Mouse (Mus musculus) midbrain, postnatal 0 days (tissue): ENCODE data around the gene Ctsh. TPM values are rescaled to one million over a fixed set of nuclear protein-coding genes. Genes with fewer than 3 reads are reported as not detected.
"Not testable (repeated sequence)": the region's sequence is repeated elsewhere in the genome, so short reads cannot be mapped to it uniquely, and the experiment has no call there.

Source experiments
- ATAC-seq: fragments of 200-750 bp; cut with Nextera tagmentation; 2 replicates; pipeline ENCODE4 v1.8.0; 2017; ENCODE audit warnings: moderate number of reproducible peaks, mild to moderate bottlenecking, moderate TSS enrichment, moderate library complexity; ENCODE audit not compliant: low FRiP score
- DNase-seq: peaks from one replicate; pipeline ENCODE4 v3.0.0-alpha.2; 2015; ENCODE audit warnings: low spot score
- H3K27ac ChIP-seq: fragments of 300-500 bp; sonication (generic); 2 replicates; pipeline ENCODE4 v1.5.1; 2014; ENCODE audit warnings: low read depth, mild to moderate bottlenecking, low read length, mixed read lengths
- H3K27me3 ChIP-seq: fragments of 300-500 bp; sonication (generic); 2 replicates; pipeline ENCODE4 v1.6.1; 2014; ENCODE audit warnings: low read length, control low read depth, mixed read lengths; ENCODE audit not compliant: insufficient read depth
- H3K36me3 ChIP-seq: fragments of 300-500 bp; sonication (generic); 2 replicates; pipeline ENCODE4 v1.6.1; 2014; ENCODE audit warnings: low read length, control low read depth, mixed read lengths; ENCODE audit not compliant: insufficient read depth
- H3K4me1 ChIP-seq: fragments of 300-500 bp; sonication (generic); 2 replicates; pipeline ENCODE4 v1.6.1; 2014; ENCODE audit warnings: mild to moderate bottlenecking, control low read depth, antibody characterized with exemption, low read length, mixed read lengths; ENCODE audit not compliant: insufficient read depth
- H3K4me2 ChIP-seq: fragments of 300-500 bp; sonication (generic); 2 replicates; pipeline ENCODE4 v1.6.1; 2014; ENCODE audit warnings: low read depth, mild to moderate bottlenecking, low read length, mixed read lengths; ENCODE audit not compliant: poor library complexity, severe bottlenecking
- H3K4me3 ChIP-seq: fragments of 300-500 bp; sonication (generic); 2 replicates; pipeline ENCODE4 v1.5.1; 2014; ENCODE audit warnings: low read depth, mild to moderate bottlenecking, low read length, moderate library complexity
- H3K9ac ChIP-seq: fragments of 300-500 bp; sonication (generic); replicated peaks from 2 replicates; pipeline ENCODE4 v1.6.1; 2014; ENCODE audit warnings: mild to moderate bottlenecking, low read length, moderate library complexity, mixed read lengths; ENCODE audit not compliant: poor library complexity, severe bottlenecking
- H3K9me3 ChIP-seq: fragments of 300-500 bp; sonication (generic); 2 replicates; pipeline ENCODE4 v1.6.1; 2016; ENCODE audit warnings: low read length, control low read depth
- CTCF ChIP-seq: IDR thresholded peaks from 2 replicates; pipeline ENCODE4 v1.5.1; 2016; ENCODE audit warnings: antibody characterized with exemption, mild to moderate bottlenecking
- WGBS: fragments of 180-500 bp; shearing (Covaris S2); extraction: QIAGEN DNeasy Blood & Tissue Kit; methylation state at CpG from one replicate; pipeline ENCODE4 v1.1.7; 2014; 5-methylcytosine and 5-hydroxymethylcytosine counted together
- polyA plus RNA-seq: library from polyadenylated mRNA; unstranded; fragments of >200 nt; fragmentation: Nextera tagmentation; extraction: Ambion mirVana; gene quantifications from 2 replicates; pipeline ENCODE4 v1.2.1, GENCODE M21; 2015
- total RNA-seq: library from RNA; depleted of rRNA; stranded (reverse); fragments of >200 nt; gene quantifications from 2 replicates; pipeline ENCODE4 v1.2.3, GENCODE M21; 2014

Ctsh gene
- total and polyA plus RNA-seq, 2 experiments from 2014 or later = 21.4 to 35.5 TPM

GRCm38 (mm10) chr9:90035794-90036193, 18.2 kb upstream of the Ctsh start:
- H3K27me3 ChIP-seq = no peaks in the 10 kb centered on the region
- H3K36me3 ChIP-seq = no peaks in the 10 kb centered on the region
- no peaks in the 10 kb centered on the region for H3K9me3 ChIP-seq
- H3K4me2 ChIP-seq = no peak overlapping the region
- 95% methylated on average over 3 of the region's 3 CpGs for WGBS
- H3K4me3 ChIP-seq = no peak overlapping the region
- no peak overlapping the region for H3K9ac ChIP-seq
- H3K4me1 ChIP-seq = no peaks in the 10 kb centered on the region
- TF ChIP-seq CTCF = no peak
- no peak for DNase-seq
- ATAC-seq = no peak
- H3K27ac ChIP-seq = no peak overlapping the region

GRCm38 (mm10) chr9:90036313-90036712, 17.6 kb upstream of the Ctsh start:
- no peak overlapping the region for H3K4me3 ChIP-seq
- no peak for TF ChIP-seq CTCF
- no peak overlapping the region for H3K4me2 ChIP-seq
- H3K27ac ChIP-seq = no peak overlapping the region
- H3K36me3 ChIP-seq = no peaks in the 10 kb centered on the region
- DNase-seq (no peak), ATAC-seq (no peak)
- H3K9me3 ChIP-seq = no peaks in the 10 kb centered on the region
- no peaks in the 10 kb centered on the region for H3K27me3 ChIP-seq
- 83% methylated on average over 4 of the region's 4 CpGs for WGBS
- H3K9ac ChIP-seq = no peak overlapping the region
- H3K4me1 ChIP-seq = no peaks in the 10 kb centered on the region

GRCm38 (mm10) chr9:90038535-90038934, 15.4 kb upstream of the Ctsh start:
- Histone ChIP-seq H3K36me3 (no peaks in the 10 kb centered on the region), H3K9ac (no peak overlapping the region), H3K4me1 (no peaks in the 10 kb centered on the region), H3K27me3 (no peaks in the 10 kb centered on the region), H3K27ac (no peak overlapping the region), H3K4me2 (no peak overlapping the region), H3K4me3 (no peak overlapping the region), H3K9me3 (no peaks in the 10 kb centered on the region)
- no peak for DNase-seq
- no peak for ATAC-seq
- TF ChIP-seq CTCF = no peak
- 69% methylated on average over 4 of the region's 4 CpGs for WGBS

- ATAC-seq (no peak), DNase-seq (no peak)
- Histone ChIP-seq H3K4me2 (no peak overlapping the region), H3K9ac (no peak overlapping the region), H3K27ac (no peak overlapping the region), H3K4me1 (no peaks in the 10 kb centered on the region), H3K4me3 (no peak overlapping the region), H3K27me3 (no peaks in the 10 kb centered on the region), H3K36me3 (no peaks in the 10 kb centered on the region), H3K9me3 (no peaks in the 10 kb centered on the region)
- WGBS = 93% methylated on average over 2 of the region's 2 CpGs
- TF ChIP-seq CTCF = no peak
Observed at GRCm38 (mm10) chr9:90040916-90041315, 13.0 kb upstream of the Ctsh start.

GRCm38 (mm10) chr9:90041556-90041955, 12.4 kb upstream of the Ctsh start:
- WGBS = 92% methylated on average over 3 of the region's 3 CpGs

GRCm38 (mm10) chr9:90042906-90043305, 11.0 kb upstream of the Ctsh start:
- H3K4me3 ChIP-seq, H3K9me3 ChIP-seq, H3K27ac ChIP-seq, H3K4me2 ChIP-seq, H3K27me3 ChIP-seq, H3K4me1 ChIP-seq, DNase-seq, H3K36me3 ChIP-seq, H3K9ac ChIP-seq, ATAC-seq: not testable (repeated sequence)
- WGBS = 91% methylated on average over 8 of the region's 8 CpGs

More at GRCm38 (mm10) chr9:90041556-90041955, 12.4 kb upstream of the Ctsh start:
- Histone ChIP-seq H3K4me1 (no peaks in the 10 kb centered on the region), H3K27ac (no peak overlapping the region), H3K36me3 (no peaks in the 10 kb centered on the region), H3K4me2 (no peak overlapping the region), H3K4me3 (no peak overlapping the region), H3K9ac (no peak overlapping the region), H3K9me3 (no peaks in the 10 kb centered on the region), H3K27me3 (no peaks in the 10 kb centered on the region)
- DNase-seq (no peak), ATAC-seq (no peak)
- no peak for TF ChIP-seq CTCF
